Comparison of ENCODE assay signal across 17 mouse cellular contexts in the genomic region with DNA sequence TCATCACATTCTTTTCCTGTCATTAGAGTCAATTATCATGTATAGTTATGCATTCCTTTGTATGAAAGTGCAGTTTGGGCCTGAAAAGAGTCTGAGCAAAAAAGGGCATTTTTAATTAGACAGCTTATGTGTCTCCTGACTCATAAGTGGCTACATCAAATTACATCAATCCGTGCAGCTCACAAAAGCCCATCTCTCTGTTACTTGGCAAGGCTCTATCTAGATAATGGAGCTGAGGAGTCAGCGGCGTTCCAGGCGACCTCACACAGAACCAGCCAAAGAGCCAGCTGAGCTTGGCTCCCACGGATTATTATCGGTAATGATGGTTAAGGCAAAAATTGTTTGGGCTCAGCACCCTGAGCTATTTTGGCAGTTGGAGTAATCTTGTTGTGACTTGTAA.
DNase-seq lines count a peak whose midpoint lies in the region; ATAC-seq and TF ChIP-seq lines count a peak whose summit lies in the region.
"Had no signal": no experiment of that assay in that cellular context is flagged by ENCODE, and none has a peak within 500 bp of the region (broad histone marks: within the 10 kb centered on the region; RNA-seq: fewer than 3 reads in every experiment).

No protein-coding gene starts in this region.

- no peak for TF ChIP-seq CTCF in kidney, adult 2 months (conservative IDR thresholded peaks at IDR 0.05; ENCODE audit: insufficient read depth, insufficient read length, low read depth, low read length)
- TF ChIP-seq CTCF in embryonic fibroblast, embryonic 13.5 days (IDR thresholded peaks at IDR 0.05; ENCODE audit: borderline replicate concordance, insufficient read depth, low read length): no peak

- no peak for TF ChIP-seq POLR2A in kidney, adult 2 months (IDR thresholded peaks at IDR 0.05; ENCODE audit: low read depth, low read length)
- no peak for TF ChIP-seq POLR2A in embryonic fibroblast, embryonic 13.5 days (IDR thresholded peaks at IDR 0.05; ENCODE audit: low read depth, low read length)

- H3K4me1 ChIP-seq in kidney, adult 2 months (ENCODE audit: control insufficient read depth, insufficient read depth, low read length): no peaks in the 10 kb centered on the region
- H3K4me1 ChIP-seq in embryonic fibroblast, embryonic 13.5 days (ENCODE audit: control insufficient read depth, insufficient read depth, low read length): no peaks in the 10 kb centered on the region
- H3K4me1 ChIP-seq in neural tube, embryonic 15.5 days: no peaks in the 10 kb centered on the region
- H3K4me1 ChIP-seq: heart, embryonic 15.5 days; hindbrain, embryonic 10.5 days; limb, embryonic 10.5 days; liver, embryonic 12.5 days; lung, embryonic 15.5 days had no signal

- H3K36me3 ChIP-seq in kidney, adult 2 months (ENCODE audit: control insufficient read depth, insufficient read depth, low read length): no peaks in the 10 kb centered on the region
- H3K36me3 ChIP-seq in neural tube, embryonic 15.5 days: no peaks in the 10 kb centered on the region
- H3K36me3 ChIP-seq: heart, embryonic 15.5 days; hindbrain, embryonic 10.5 days; limb, embryonic 10.5 days; liver, embryonic 12.5 days; lung, embryonic 15.5 days had no signal

- H3K27me3 ChIP-seq in kidney, adult 2 months (replicated peaks; ENCODE audit: control insufficient read depth, insufficient read depth, low read length): no peaks in the 10 kb centered on the region
- H3K27me3 ChIP-seq in neural tube, embryonic 15.5 days (replicated peaks): no peaks in the 10 kb centered on the region
- H3K27me3 ChIP-seq: heart, embryonic 15.5 days; liver, embryonic 12.5 days; lung, embryonic 15.5 days had no signal

- H3K4me2 ChIP-seq in neural tube, embryonic 15.5 days: no peak overlapping the region
- H3K4me2 ChIP-seq: heart, embryonic 15.5 days; liver, embryonic 12.5 days; lung, embryonic 15.5 days had no signal

- H3K27ac ChIP-seq in kidney, adult 2 months (ENCODE audit: insufficient read depth, low read depth, low read length): no peak overlapping the region
- 0 out of 2 replicates have a peak overlapping the region, but pooled peaks have one; percentile 11 for H3K27ac ChIP-seq in embryonic fibroblast, embryonic 13.5 days (ENCODE audit: insufficient read depth, low read length)
- H3K27ac ChIP-seq in neural tube, embryonic 15.5 days (replicated peaks): no peak overlapping the region
- H3K27ac ChIP-seq: heart, embryonic 15.5 days; hindbrain, embryonic 10.5 days; limb, embryonic 10.5 days; liver, embryonic 12.5 days; lung, embryonic 15.5 days had no signal

- 37% methylated on average over 6 of the region's 6 CpGs for WGBS in kidney, adult 2 months
- WGBS in neural tube, embryonic 15.5 days: 60% methylated on average over 6 of the region's 6 CpGs

- H3K4me3 ChIP-seq in kidney, adult 2 months (ENCODE audit: insufficient read depth, low read depth, low read length): no peak overlapping the region
- no peak overlapping the region for H3K4me3 ChIP-seq in embryonic fibroblast, embryonic 13.5 days (ENCODE audit: insufficient read depth, low read length)
- H3K4me3 ChIP-seq in neural tube, embryonic 15.5 days (replicated peaks): no peak overlapping the region
- H3K4me3 ChIP-seq: heart, embryonic 15.5 days; hindbrain, embryonic 10.5 days; limb, embryonic 10.5 days; liver, embryonic 12.5 days; lung, embryonic 15.5 days had no signal

- ATAC-seq in neural tube, embryonic 15.5 days (ENCODE audit: low FRiP score): no peak
- ATAC-seq: activated CD4-positive, CD25-positive, alpha-beta regulatory T cell, adult 4 months; intestine, postnatal 0 days; liver, embryonic 12.5 days had no signal

- H3K9ac ChIP-seq in neural tube, embryonic 15.5 days (replicated peaks): no peak overlapping the region
- H3K9ac ChIP-seq: heart, embryonic 15.5 days; liver, embryonic 12.5 days; lung, embryonic 15.5 days had no signal

- no peaks in the 10 kb centered on the region for H3K9me3 ChIP-seq in neural tube, embryonic 15.5 days (replicated peaks)
- H3K9me3 ChIP-seq: heart, embryonic 15.5 days; hindbrain, embryonic 10.5 days; limb, embryonic 10.5 days; liver, embryonic 12.5 days; lung, embryonic 15.5 days had no signal

- DNase-seq in kidney, adult 2 months: peak; percentile 40
- no peak for DNase-seq in kidney, postnatal 4 days
- DNase-seq in urinary bladder, postnatal 14 days (ENCODE audit: low spot score): peak; percentile 6
- DNase-seq in urinary bladder, postnatal 25 days (ENCODE audit: low spot score): no peak
- no peak for DNase-seq in gastrocnemius, adult 8-10 months (ENCODE audit: low spot score in 2 of 2)
- DNase-seq: adrenal gland, postnatal 36 days; midbrain, embryonic 14.5 days; thymus, postnatal 14 days had no signal

Comparison
In these comparisons a context has a peak if more than half of its experiments do, and no peak if none do; other contexts are left out.
1. DNase-seq: peak in kidney, adult 2 months (single experiment) and urinary bladder, postnatal 14 days (single experiment); none in kidney, postnatal 4 days (0 of 2), urinary bladder, postnatal 25 days (single experiment) and gastrocnemius, adult 8-10 months (0 of 2).